In genomic region chr11:94265134-94265785, GRCm38 (mm10) we compare ENCODE assay signal across 8 mouse cellular contexts. TPM values are rescaled to one million over a fixed set of nuclear protein-coding genes. Genes with fewer than 3 reads are reported as not detected.
DNase-seq lines count a peak whose midpoint lies in the region; ATAC-seq lines count a peak whose summit lies in the region.

No protein-coding gene starts in this region.

- H3K9ac ChIP-seq in liver, embryonic 12.5 days = peak overlapping the region; percentile 53

- no peaks in the 10 kb centered on the region for H3K36me3 ChIP-seq in liver, embryonic 12.5 days

- peak overlapping the region; percentile 76 for H3K4me2 ChIP-seq in liver, embryonic 12.5 days

- peak; percentile 64 for ATAC-seq in liver, embryonic 12.5 days
- 0 out of 2 replicates have a peak, but pooled peaks have one; percentile 36 for ATAC-seq in monocyte, adult 5-6 weeks (replicated peaks; ENCODE audit: insufficient number of reproducible peaks, low FRiP score, low TSS enrichment, poor library complexity, severe bottlenecking)

- peak; percentile 67 for DNase-seq in urinary bladder, postnatal 14 days (ENCODE audit: low spot score)
- DNase-seq in urinary bladder, adult 2 months (ENCODE audit: low spot score) = no peak
- DNase-seq in cerebellum, postnatal 25 days = peak; percentile 77 to 81
- peak; percentile 30 to 48 for DNase-seq in gastrocnemius, adult 8-10 months (ENCODE audit: low spot score in 2 of 2)
- DNase-seq in induced T-regulatory cell, adult 2 months (ENCODE audit: low read depth) = peak; percentile 66
- DNase-seq in testis, postnatal 14 days (ENCODE audit: low spot score) = peak; percentile 69

- H3K27ac ChIP-seq in liver, embryonic 12.5 days = peak overlapping the region; percentile 85

- H3K4me3 ChIP-seq in liver, embryonic 12.5 days = peak overlapping the region; percentile 51

- H3K27me3 ChIP-seq in liver, embryonic 12.5 days (replicated peaks) = no peaks in the 10 kb centered on the region

- H3K9me3 ChIP-seq in liver, embryonic 12.5 days (replicated peaks) = no peaks in the 10 kb centered on the region

- 2% methylated on average over 18 of the region's 18 CpGs for WGBS in liver, embryonic 12.5 days (ENCODE audit: insufficient replicate concordance)

- H3K4me1 ChIP-seq in liver, embryonic 12.5 days = peaks cover 64% of the 10 kb centered on the region

RNA-seq across cellular contexts. Expression of gene Gm21885, which starts 16.4 kb away (rescaled TPM):
- not detected in 2 replicates for polyA plus RNA-seq in urinary bladder, adult 2 months (2012; rRNA removed)
- total RNA-seq in gastrocnemius, adult 8-10 months (2022) = not detected
- polyA plus RNA-seq in liver, embryonic 12.5 days (2016; fragmentation: Nextera tagmentation; extraction: Ambion mirVana) = 0.29 TPM in 1 of 2 replicates, not detected in the other
- not detected in 3 replicates for total RNA-seq in monocyte, adult 5-6 weeks (2017)

RNA-seq across cellular contexts. Expression of gene Wfikkn2, which starts 19.5 kb away (rescaled TPM):
- polyA plus RNA-seq in urinary bladder, adult 2 months (2012; rRNA removed) = 3.6 and 4.7 TPM in 2 replicates
- 10 to 100 TPM; 12.1 to 16.7 (median 13.5) TPM for total RNA-seq in gastrocnemius, adult 8-10 months (2022)
- polyA plus RNA-seq in liver, embryonic 12.5 days (2016; fragmentation: Nextera tagmentation; extraction: Ambion mirVana) = 0.31 and 0.44 TPM in 2 replicates
- not detected in 3 replicates for total RNA-seq in monocyte, adult 5-6 weeks (2017)

RNA-seq across cellular contexts. Expression of gene Tob1, which starts 54.0 kb away (rescaled TPM):
- 36.6 and 36.9 TPM in 2 replicates for polyA plus RNA-seq in urinary bladder, adult 2 months (2012; rRNA removed)
- 100 to 1,000 TPM; 196 to 240 (median 221) TPM for total RNA-seq in gastrocnemius, adult 8-10 months (2022)
- 13.6 and 13.8 TPM in 2 replicates for polyA plus RNA-seq in liver, embryonic 12.5 days (2016; fragmentation: Nextera tagmentation; extraction: Ambion mirVana)
- total RNA-seq in monocyte, adult 5-6 weeks (2017) = 13.1 to 21.2 TPM (median 16.5 TPM) in 3 replicates

RNA-seq across cellular contexts. Expression of gene Luc7l3, which starts 56.5 kb away (rescaled TPM):
- 84.6 and 102 TPM in 2 replicates for polyA plus RNA-seq in urinary bladder, adult 2 months (2012; rRNA removed)
- total RNA-seq in gastrocnemius, adult 8-10 months (2022) = 10 to 100 TPM; 21.7 to 37.7 (median 28.2) TPM
- polyA plus RNA-seq in liver, embryonic 12.5 days (2016; fragmentation: Nextera tagmentation; extraction: Ambion mirVana) = 67.1 and 67.4 TPM in 2 replicates
- 180 to 368 TPM (median 210 TPM) in 3 replicates for total RNA-seq in monocyte, adult 5-6 weeks (2017)

Comparison
In these comparisons a context has a peak if more than half of its experiments do, and no peak if none do; other contexts are left out.
1. RNA of gene Wfikkn2, which starts 19.5 kb away (total RNA-seq): 12.1 to 16.7 TPM in gastrocnemius, adult 8-10 months; not detected in monocyte, adult 5-6 weeks; every median in the first group is over 10 times any median in the second.